In the genomic region with DNA sequence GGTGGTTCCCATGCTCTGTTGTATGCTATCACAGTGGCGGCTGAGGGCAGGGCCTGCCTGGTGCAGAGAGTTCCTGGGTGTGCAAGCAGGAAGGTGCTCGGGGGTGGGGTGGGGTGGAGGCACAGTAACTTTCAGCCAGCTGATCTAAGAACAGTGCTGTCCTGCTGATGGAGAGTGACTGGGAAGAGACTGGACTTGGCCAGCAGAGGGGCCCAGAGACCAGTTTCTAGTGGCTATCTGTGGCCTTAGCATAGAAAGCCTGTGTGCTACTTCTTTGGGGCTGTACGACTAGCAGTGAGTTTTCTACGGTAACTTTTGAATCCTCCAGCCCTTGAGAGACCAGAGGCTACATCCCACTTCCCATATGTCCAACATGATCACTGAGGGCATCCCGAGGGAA, we compare ENCODE assay signal across 10 mouse cellular contexts. TPM values are rescaled to one million over a fixed set of nuclear protein-coding genes. Genes with fewer than 3 reads are reported as not detected.
A peak's percentile ranks its signal among the peaks of the same experiment; 100 is the strongest.
DNase-seq lines count a peak whose midpoint lies in the region; ATAC-seq and TF ChIP-seq lines count a peak whose summit lies in the region.
"Had no signal": no experiment of that assay in that cellular context is flagged by ENCODE, and none has a peak within 500 bp of the region (broad histone marks: within the 10 kb centered on the region; RNA-seq: fewer than 3 reads in every experiment).

No protein-coding gene starts in this region.

- H3K4me2 ChIP-seq in neural tube, embryonic 14.5 days (ENCODE audit: low read depth, low read length): no peak overlapping the region
- H3K4me2 ChIP-seq: embryonic facial prominence, embryonic 15.5 days had no signal

- DNase-seq in adrenal gland, adult 2 months: peak; percentile 25
- DNase-seq in adrenal gland, postnatal 25 days: no peak
- peak; percentile 14 to 42 for DNase-seq in urinary bladder, postnatal 36 days (ENCODE audit: low spot score in 2 of 2)
- no peak for DNase-seq in urinary bladder, postnatal 25 days (ENCODE audit: low spot score)
- peak; percentile 72 for DNase-seq in hindbrain, embryonic 10.5 days (ENCODE audit: low spot score)
- DNase-seq in lung, adult 18-20 months: peak; percentile 58 to 69
- no peak for DNase-seq in thymus, adult 2 months

- TF ChIP-seq POLR2A in thymus, adult 2 months (IDR thresholded peaks at IDR 0.05; ENCODE audit: control insufficient read depth, extremely low read depth, insufficient read depth, low read length, poor library complexity): no peak

- no peaks in the 10 kb centered on the region for H3K9me3 ChIP-seq in hindbrain, embryonic 10.5 days
- no peaks in the 10 kb centered on the region for H3K9me3 ChIP-seq in neural tube, embryonic 14.5 days (ENCODE audit: control insufficient read depth, low read length)
- H3K9me3 ChIP-seq: embryonic facial prominence, embryonic 15.5 days had no signal

- H3K36me3 ChIP-seq in hindbrain, embryonic 10.5 days: no peaks in the 10 kb centered on the region
- H3K36me3 ChIP-seq in neural tube, embryonic 14.5 days (ENCODE audit: control insufficient read depth, insufficient read depth, low read length): no peaks in the 10 kb centered on the region
- H3K36me3 ChIP-seq in thymus, adult 2 months (ENCODE audit: control insufficient read depth, insufficient read depth, low read length): no peaks in the 10 kb centered on the region
- H3K36me3 ChIP-seq: embryonic facial prominence, embryonic 15.5 days had no signal

- TF ChIP-seq CTCF in thymus, adult 2 months (IDR thresholded peaks at IDR 0.05; ENCODE audit: borderline replicate concordance, control insufficient read depth, extremely low read depth, insufficient read depth, low read length, poor library complexity): no peak

- H3K27ac ChIP-seq in hindbrain, embryonic 10.5 days: peak overlapping the region; percentile 46
- no peak overlapping the region for H3K27ac ChIP-seq in neural tube, embryonic 14.5 days (ENCODE audit: low read depth, low read length)
- H3K27ac ChIP-seq in thymus, adult 2 months (ENCODE audit: control insufficient read depth, insufficient read depth, low read length): no peak overlapping the region
- H3K27ac ChIP-seq: embryonic facial prominence, embryonic 15.5 days had no signal

- H3K27me3 ChIP-seq in hindbrain, embryonic 10.5 days (ENCODE audit: insufficient read depth, poor library complexity, severe bottlenecking): peaks cover 17% of the 10 kb centered on the region
- H3K27me3 ChIP-seq in neural tube, embryonic 14.5 days (ENCODE audit: control insufficient read depth, insufficient read depth, low read length): no peaks in the 10 kb centered on the region
- no peaks in the 10 kb centered on the region for H3K27me3 ChIP-seq in thymus, adult 2 months (ENCODE audit: control insufficient read depth, insufficient read depth, low read length)

- H3K9ac ChIP-seq in neural tube, embryonic 14.5 days (replicated peaks; ENCODE audit: low read depth, low read length): no peak overlapping the region
- H3K9ac ChIP-seq: embryonic facial prominence, embryonic 15.5 days had no signal

- ATAC-seq in neural tube, embryonic 14.5 days (ENCODE audit: low read depth): peak; percentile 66; the same call in 1 of the 2 replicates

- 49% methylated on average over 5 of the region's 5 CpGs for WGBS in hindbrain, embryonic 10.5 days
- WGBS in neural tube, embryonic 14.5 days: 46% methylated on average over 5 of the region's 5 CpGs
- 78% methylated on average over 5 of the region's 5 CpGs for WGBS in thymus, adult 2 months

- H3K4me3 ChIP-seq in hindbrain, embryonic 10.5 days: no peak overlapping the region
- H3K4me3 ChIP-seq in neural tube, embryonic 14.5 days (ENCODE audit: low read depth, low read length): no peak overlapping the region
- H3K4me3 ChIP-seq in thymus, adult 2 months (ENCODE audit: control insufficient read depth, insufficient read depth, low read length): no peak overlapping the region
- H3K4me3 ChIP-seq: embryonic facial prominence, embryonic 15.5 days had no signal

- H3K4me1 ChIP-seq in hindbrain, embryonic 10.5 days (replicated peaks): peaks cover 40% of the 10 kb centered on the region
- H3K4me1 ChIP-seq in neural tube, embryonic 14.5 days (ENCODE audit: control insufficient read depth, insufficient read depth, low read length): 0 out of 2 replicates have a peak, but pooled peaks cover 2% of the 10 kb centered on the region
- no peaks in the 10 kb centered on the region for H3K4me1 ChIP-seq in thymus, adult 2 months (replicated peaks; ENCODE audit: control insufficient read depth, insufficient read depth, low read length)

RNA-seq across cellular contexts. Expression of a gene that starts 4.0 kb away (rescaled TPM):
- not detected for total RNA-seq in adrenal gland, adult 2 months (2021)
- not detected in 2 replicates for polyA plus RNA-seq in adrenal gland, adult 2 months (2012; rRNA removed)
- not detected in 2 replicates for total RNA-seq in adrenal gland, postnatal 25 days (2021)
- 0.22 and 0.38 TPM in 2 replicates for polyA plus RNA-seq in hindbrain, embryonic 10.5 days (2016; fragmentation: Nextera tagmentation; extraction: Ambion mirVana)
- polyA plus RNA-seq in neural tube, embryonic 14.5 days (2014; fragmentation: Nextera tagmentation; extraction: Ambion mirVana): 0.17 TPM in 1 of 2 replicates, not detected in the other
- polyA plus RNA-seq in thymus, adult 2 months (2012; rRNA removed): 0.24 and 0.44 TPM in 2 replicates
- total RNA-seq: left cerebral cortex, postnatal 10 days had no signal

RNA-seq across cellular contexts. Expression of a gene that starts 18.9 kb away (rescaled TPM):
- under 1 TPM in 1 of 2 experiments, not detected in 1; 0.40 TPM for total RNA-seq in adrenal gland, adult 2 months (2021)
- 0.08 and 0.11 TPM in 2 replicates for polyA plus RNA-seq in adrenal gland, adult 2 months (2012; rRNA removed)
- 2.1 TPM in 1 of 2 replicates, not detected in the other for total RNA-seq in adrenal gland, postnatal 25 days (2021)
- polyA plus RNA-seq in hindbrain, embryonic 10.5 days (2016; fragmentation: Nextera tagmentation; extraction: Ambion mirVana): not detected in 2 replicates
- 0.27 TPM in 1 of 2 replicates, not detected in the other for polyA plus RNA-seq in neural tube, embryonic 14.5 days (2014; fragmentation: Nextera tagmentation; extraction: Ambion mirVana)
- polyA plus RNA-seq in thymus, adult 2 months (2012; rRNA removed): 0.58 and 0.91 TPM in 2 replicates
- total RNA-seq: left cerebral cortex, postnatal 10 days had no signal
- polyA plus RNA-seq: embryonic facial prominence, embryonic 15.5 days had no signal

RNA-seq across cellular contexts. Expression of a gene that starts 44.8 kb away (rescaled TPM):
- 10 to 100 TPM; 32.8 to 52.9 TPM for total RNA-seq in adrenal gland, adult 2 months (2021)
- 99.9 and 113 TPM in 2 replicates for polyA plus RNA-seq in adrenal gland, adult 2 months (2012; rRNA removed)
- 49.8 and 51.3 TPM in 2 replicates for total RNA-seq in adrenal gland, postnatal 25 days (2021)
- 72.2 and 89.0 TPM in 2 replicates for polyA plus RNA-seq in hindbrain, embryonic 10.5 days (2016; fragmentation: Nextera tagmentation; extraction: Ambion mirVana)
- polyA plus RNA-seq in neural tube, embryonic 14.5 days (2014; fragmentation: Nextera tagmentation; extraction: Ambion mirVana): 137 and 143 TPM in 2 replicates
- polyA plus RNA-seq in thymus, adult 2 months (2012; rRNA removed): 41.6 and 50.4 TPM in 2 replicates

Comparison
In these comparisons a context has a peak if more than half of its experiments do, and no peak if none do; other contexts are left out.
1. DNase-seq: peak in adrenal gland, adult 2 months (single experiment), urinary bladder, postnatal 36 days (2 of 2), hindbrain, embryonic 10.5 days (single experiment) and lung, adult 18-20 months (2 of 2); none in adrenal gland, postnatal 25 days (single experiment), urinary bladder, postnatal 25 days (single experiment) and thymus, adult 2 months (single experiment).